Mouse (Mus musculus): ENCODE results near the gene Slc15a2. TPM values are rescaled to one million over a fixed set of nuclear protein-coding genes. Genes with fewer than 3 reads are reported as not detected.

Slc15a2 gene
- total RNA-seq, 4 experiments from 2014 or later = 28.4 to 42.2 (median 32.1) TPM

DNA sequence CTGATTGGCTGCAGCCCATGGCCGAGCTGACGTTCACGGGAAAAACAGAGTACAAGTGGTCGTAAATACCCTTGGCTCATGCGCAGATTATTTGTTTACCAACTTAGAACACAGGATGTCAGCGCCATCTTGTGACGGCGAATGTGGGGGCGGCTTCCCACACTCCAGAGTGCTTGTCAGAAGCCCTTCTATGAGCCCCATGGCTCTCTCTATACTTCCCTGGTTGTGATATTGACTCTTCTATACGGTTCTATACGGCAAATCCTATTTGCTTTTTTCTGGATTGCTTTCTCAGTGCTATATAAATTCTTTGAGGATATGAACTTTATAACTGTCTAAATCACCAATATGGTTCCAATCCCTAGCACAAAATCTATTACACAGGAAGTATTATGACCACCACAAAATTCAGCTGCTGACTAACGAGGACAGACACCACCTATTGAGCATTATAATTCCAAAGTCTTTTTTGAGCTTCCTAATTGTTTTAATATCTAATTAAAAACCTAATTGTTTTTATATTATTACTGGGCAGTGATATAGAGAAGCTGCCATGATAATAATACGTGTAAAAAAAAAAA lies 14.5 kb downstream of the Slc15a2 start:
- no peak for DNase-seq (ENCODE audit: low spot score in 2 of 2)

DNA sequence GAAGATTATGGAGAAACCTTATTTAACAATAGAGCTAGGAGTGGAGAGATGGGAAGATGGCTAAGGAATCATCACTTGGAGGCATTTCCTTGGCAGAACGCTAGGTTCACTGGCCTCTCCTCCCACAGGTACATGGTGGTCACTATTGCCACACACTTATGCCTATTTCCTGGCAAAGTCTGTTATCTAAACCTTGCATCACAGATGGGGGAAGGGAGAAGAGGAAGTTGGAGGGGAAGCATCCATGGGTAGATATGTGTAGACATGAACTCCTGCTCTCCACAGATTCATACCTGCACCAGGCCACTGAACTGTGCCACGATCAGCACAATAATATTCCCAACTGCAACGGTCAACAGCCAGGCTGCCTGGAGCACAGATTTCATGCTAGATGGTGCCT lies 32.8 kb downstream of the Slc15a2 start:
- no peak for DNase-seq (ENCODE audit: low spot score in 2 of 2)

DNA sequence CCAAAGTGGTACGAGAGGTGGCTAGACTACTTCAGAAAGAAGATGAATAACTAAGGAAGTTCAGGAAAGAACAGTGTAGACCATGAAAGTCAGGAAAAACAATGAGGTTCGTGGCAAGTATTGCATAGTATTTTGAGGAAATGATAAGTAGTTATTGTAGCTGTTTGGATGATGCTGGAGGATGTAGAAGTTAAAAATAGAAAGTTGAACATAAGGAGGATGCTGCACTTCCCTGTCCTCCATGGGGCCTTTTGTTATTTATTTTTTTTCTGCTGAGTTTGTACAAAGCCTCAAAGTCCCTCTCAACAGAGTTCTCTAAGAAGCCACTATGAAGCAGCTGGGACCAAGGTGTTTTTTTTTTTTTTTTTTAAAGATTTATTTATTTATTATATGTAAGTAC lies 37.0 kb downstream of the Slc15a2 start:
- DNase-seq (ENCODE audit: low spot score in 2 of 2) = no peak

DNA sequence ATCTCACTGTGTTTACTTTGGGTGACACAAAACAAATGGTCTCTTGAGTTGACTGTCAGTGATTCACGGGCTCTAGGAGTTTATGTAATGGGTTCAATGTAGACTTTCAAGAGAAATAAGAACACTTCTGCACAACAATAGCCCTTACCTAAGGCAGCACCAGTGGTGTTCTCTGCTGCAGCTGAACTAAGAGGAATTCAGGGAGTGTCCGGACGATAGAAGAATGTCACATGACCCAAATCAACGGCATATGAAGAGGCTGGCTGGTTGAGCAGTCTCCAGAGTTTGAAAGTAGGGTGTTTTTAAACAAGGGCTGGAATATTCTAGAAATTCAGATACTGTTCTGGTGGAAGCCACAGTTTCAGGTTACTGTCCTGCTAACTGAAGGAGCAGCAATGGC lies 37.7 kb downstream of the Slc15a2 start:
- no peak for DNase-seq (ENCODE audit: low spot score in 2 of 2)

DNA sequence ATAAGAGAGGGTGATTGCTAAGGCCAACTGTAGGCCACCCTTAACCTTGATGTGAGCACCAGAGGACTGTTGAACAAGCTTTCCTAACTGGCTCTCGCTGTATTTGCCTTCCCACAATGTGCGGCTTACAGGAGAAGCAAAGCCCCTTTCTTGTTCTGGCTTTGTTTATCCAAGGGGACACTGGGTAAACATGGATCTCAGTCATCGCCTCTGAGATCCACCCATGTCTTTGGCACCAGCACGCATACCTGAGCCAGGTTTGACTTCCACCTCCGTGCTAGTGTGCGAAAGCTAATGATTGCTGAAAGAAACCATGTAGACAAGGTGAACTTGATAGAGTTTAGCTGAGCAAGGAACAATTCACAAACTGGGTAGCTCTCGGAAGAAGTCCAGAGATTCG lies 41.2 kb downstream of the Slc15a2 start:
- DNase-seq (ENCODE audit: low spot score in 2 of 2) = no peak

DNA sequence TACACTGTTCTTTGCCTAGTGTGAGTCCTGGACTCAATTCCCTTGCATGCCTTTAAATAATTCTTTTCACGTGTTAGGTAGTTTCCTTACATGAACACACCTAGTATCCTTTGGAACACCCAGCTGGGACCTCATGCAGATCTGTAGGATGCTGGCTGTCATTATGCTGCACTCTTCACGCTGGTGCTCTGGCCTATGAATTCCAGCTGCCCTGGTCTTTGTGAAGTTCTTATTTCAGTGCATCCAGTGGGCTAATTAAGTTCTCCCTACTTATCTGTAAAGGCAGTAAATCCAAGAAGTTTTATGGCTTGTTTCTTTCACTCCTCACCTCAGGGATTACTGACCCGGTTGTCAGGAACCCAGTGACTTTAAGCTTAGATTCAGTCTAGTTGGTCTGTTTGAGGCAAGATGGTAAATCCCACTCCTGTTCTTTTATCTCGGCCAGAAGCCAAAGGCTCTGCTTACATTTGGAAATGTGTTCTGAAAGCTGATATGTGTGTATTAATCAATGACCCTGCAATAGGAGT lies 45.3 kb downstream of the Slc15a2 start:
- no peak for DNase-seq (ENCODE audit: low spot score in 2 of 2)

DNA sequence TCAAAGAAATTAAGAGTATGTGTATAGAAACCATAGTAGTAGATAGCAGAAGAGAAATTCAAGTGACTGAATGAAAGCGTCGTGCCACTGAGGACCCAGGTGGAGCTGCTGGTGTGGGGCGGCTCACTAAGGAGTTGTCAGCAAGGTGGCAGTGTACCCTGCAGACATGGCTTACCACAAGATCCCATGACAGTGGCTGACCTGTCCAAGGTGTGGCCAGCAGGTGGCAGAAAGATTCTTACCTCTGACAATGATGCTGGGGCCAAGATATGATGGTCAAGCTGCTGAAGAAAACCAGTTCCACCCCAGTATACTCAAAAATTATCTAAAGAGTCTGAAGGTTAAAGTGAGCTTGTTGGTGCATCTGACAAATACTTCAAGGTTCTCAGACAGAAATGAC lies 49.3 kb downstream of the Slc15a2 start:
- no peak for DNase-seq (ENCODE audit: low spot score in 2 of 2)

DNA sequence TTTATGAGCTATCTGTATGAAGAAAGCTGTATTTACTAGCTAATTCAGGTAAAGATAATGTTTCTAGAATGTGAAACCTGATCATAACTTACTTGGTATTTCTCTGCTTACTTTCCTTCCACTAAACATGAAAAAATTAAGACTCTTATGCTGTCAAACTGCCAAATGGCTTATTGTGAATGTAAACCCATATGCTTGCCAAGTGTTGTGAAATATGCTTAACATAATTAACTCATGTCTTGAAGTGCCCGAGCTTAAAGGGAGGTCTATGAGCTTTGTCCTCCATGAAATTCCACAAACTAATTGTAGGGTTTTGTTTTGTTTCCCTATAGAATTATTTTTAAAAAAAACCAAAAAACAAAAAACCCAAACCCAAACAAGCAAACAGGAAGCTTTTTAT lies 50.9 kb downstream of the Slc15a2 start:
- no peak for DNase-seq (ENCODE audit: low spot score in 2 of 2)

DNA sequence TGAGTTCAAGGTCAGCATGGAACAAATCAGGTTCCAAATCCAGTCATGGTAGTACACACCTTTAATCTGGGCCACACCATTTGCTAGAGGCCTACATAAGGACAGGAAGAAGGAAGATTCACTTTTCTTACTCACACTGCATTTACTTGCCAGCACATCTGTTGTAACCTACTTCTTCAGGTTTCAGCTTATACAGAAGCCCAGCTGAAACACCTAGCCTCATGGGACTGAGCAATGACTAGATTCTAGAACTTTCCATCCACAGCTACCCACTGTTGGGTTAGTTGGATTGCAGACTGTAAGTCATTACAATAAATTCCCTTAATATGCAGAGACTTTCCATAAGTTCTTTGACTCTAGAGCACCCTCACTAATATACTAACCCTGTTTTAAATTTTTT lies 52.2 kb downstream of the Slc15a2 start:
- DNase-seq (ENCODE audit: low spot score in 2 of 2) = no peak

DNA sequence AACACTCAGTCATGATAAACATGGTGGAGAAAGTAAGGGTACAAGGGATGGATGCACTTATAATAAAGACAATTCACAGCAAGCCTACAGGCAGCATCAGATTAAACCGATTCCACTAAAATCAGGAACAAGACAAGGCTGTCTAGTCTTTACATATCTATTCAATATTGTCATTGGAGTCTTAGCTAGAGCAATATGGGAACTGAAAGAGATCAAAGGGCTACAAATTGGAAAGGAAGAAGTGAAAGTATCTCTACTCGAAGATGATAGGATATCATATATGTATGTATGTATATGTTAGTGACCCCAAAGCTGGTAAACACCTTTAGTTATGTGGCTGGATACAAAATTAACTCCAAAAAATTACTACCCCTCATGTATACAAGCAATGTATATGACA lies 55.8 kb downstream of the Slc15a2 start:
- DNase-seq (ENCODE audit: low spot score in 2 of 2) = no peak

DNA sequence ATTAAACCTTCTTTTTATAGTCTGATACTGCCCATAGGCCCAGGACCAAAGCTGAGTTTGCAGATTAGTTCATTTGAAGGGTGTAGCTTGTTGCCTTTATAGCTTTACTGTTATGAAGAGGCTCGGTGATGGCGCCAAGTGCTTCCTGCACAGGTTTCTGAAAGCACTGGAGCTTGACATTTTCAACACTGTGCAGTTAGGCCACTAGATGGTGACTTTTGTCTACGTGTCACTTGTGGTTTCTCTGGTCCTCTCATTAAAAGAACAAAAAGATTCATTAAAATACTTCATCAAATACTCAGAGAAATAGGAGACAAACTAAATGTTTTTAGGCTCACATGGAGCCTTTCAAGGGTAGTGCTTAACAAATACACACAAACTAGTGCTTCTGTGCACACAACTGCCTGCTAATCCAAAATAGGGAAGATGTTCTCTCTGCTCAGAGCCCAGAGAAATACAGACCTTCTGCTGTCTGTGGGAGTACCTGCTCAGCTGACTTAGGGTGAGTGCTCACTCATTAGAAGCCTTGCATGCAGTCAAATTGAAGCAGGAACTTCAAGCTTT lies 60.8 kb downstream of the Slc15a2 start:
- no peak for DNase-seq (ENCODE audit: low spot score in 2 of 2)

DNA sequence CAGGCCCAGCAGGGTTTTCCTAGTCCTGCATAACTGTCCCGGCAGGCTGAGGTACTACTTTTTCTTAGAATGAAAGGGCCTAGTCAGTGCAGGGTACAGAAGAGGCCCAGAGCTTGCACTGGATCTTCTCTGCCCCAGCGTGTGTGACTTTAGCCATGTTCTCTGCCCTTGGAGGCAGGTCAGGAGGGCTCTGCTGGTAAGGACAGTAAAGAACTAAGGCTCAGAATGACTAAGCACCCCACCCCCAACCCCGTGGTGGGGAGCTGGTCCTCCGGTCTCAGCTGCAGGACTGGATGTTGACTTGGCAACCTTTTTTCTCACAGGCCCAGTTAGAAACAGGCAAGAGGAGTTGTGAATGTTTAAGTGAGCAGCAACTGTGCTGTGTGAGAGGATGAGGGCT lies 62.0 kb downstream of the Slc15a2 start:
- no peak for DNase-seq (ENCODE audit: low spot score in 2 of 2)

DNA sequence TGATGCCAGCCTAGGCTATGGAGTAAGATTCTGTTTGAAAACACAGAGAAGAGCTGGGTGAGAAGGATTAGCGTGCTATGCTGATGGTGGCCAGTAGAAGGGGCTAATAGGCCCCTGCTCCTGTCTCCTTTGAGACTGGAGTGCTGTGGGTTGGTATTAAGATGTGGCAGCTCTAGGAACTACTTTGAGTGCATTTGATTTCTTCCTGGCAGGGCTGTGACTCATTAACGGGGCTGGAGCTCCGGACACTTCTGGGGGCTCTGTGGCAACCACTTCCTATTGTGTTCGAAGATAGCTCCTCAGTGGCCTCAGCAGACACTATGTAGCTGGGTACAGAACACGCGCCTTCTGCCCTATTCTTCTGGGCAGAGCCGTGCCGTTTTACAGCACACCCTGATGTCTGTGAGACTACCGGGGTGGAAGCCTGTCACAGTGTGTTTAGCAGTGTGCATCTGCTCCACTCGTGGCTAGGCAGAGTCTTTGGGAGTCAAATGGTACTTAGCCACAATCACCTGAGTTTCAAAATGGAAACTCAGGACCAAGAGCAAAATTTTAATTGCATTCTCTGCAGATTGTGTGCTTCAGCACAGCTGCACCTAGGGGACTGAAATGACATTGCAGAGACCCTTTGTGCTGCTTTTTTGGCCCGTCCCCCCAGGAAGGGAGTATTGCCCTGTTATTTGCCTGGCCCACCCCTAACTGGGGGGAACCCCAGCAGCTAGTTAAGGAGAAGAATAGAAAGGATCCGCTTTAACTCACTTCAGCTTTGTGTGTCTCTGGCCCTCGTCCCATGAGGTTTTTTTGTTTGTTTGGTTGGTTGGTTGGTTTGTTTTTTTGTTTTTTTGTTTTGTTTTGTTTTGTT lies 64.3 kb downstream of the Slc15a2 start:
- DNase-seq (ENCODE audit: low spot score in 2 of 2) = no peak

DNA sequence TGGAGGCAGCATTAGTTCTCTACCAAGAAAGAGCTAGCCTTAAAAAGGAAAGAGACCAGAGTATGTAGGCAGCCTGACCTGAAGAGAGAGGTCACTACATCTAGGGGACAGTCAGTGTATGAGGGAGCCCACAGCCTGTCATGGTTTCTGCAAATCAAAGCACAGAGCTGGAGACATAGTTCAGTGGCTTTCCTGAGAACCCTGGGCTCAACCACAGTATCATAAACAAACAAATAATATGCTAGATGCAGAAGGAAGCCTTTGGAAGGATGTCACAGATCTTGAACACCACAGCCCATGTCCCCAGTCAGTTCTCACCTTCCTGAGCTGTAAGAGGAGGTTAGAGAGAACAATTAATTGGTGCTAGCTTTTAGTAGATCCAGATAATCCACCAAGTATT lies 66.1 kb downstream of the Slc15a2 start:
- DNase-seq (ENCODE audit: low spot score in 2 of 2) = no peak

DNA sequence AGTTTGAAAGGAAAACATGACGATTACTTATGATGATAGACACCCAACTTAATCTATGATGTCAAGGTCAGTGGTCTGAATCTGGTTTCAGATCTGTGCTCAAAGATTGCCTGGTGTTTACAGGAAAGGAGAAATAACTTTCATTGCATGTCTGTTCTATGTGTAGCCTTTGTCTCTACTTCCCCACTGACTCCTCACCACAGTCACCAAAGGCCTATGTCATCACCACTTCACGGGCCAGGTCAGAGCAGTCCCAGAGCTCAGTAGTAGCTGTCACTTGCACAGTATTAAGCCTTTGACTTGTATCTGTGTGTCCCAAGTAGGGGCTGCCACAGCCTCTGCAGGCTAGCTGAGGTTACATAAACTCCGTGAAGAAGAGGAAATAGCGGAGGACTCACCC lies 67.3 kb downstream of the Slc15a2 start:
- DNase-seq (ENCODE audit: low spot score in 2 of 2) = no peak

DNA sequence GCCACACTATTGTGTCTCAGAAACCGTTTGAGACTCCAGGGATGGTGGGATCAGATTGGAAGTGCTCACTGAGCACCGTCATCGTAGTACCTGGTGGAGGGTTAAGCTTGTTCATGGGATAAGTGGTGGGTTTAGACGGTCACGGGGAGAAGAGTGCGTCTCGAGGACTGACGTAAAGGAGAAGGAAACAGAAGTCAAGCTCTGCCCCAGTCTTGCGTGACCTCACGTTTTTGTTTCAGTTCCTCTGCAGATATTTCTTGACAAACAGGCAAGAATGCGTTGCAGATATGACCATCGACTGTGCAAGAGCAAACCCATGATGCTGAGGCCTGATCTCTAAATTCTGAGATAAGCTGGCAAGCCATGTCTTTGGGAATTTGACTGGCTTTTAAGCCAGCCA lies 73.0 kb downstream of the Slc15a2 start:
- no peak for DNase-seq (ENCODE audit: low spot score in 2 of 2)

DNA sequence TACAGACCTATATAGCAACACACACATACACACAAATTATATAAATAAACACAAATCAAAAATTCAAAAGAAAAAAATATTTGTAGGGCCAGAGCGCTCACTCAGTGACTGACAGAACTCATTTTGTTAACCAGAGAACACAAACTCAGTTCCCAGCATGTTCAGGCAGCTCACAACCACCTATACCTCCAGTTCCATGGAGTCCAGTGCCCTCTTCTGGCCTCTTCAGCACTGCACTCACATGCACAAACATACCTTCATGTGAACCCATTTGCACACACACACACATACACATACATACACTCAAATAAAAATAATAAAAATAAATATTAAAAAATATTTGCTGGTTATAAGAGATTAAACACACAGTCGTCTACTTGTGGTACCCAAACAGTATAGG lies 74.0 kb downstream of the Slc15a2 start:
- DNase-seq (ENCODE audit: low spot score in 2 of 2) = no peak

DNA sequence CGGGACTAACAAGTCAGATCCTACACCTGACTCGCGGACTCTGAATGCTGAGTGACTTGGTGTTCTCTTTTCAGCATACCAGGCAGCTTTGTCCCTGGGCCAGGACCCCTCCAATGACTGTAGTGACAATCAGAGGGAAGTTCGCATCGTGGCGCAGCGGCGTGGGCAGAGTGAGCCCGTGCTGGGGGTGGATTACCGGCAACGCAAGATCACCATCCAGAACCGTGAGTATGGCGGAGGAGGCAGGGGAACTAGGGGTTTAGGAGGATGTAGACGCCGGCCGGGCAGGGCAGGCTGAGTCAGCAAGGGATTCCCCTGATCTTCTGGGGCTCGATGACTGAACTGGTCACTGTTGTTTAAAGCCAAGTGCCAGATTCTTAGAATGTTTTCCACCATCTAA lies 75.4 kb downstream of the Slc15a2 start:
- no peak for DNase-seq (ENCODE audit: low spot score in 2 of 2)

DNA sequence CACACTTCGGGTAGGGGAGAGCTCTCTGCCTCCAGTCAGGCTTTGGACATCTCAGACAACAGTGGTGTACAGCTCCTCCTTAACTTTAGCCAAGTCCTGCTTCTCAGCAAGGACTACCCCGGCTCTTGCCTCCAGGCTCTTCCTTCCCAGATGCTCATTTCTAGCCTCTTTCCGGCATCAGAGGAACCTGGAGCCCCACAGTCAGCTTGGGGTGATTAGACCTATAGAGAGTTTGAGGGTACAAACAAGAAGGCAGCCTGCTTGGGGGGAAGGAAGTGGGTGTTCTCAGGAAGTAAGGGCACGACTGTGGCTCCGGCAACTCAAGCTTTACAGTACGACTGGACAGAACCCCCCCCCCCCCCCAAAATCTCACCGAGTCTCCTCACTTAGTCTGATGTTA lies 76.0 kb downstream of the Slc15a2 start:
- no peak for DNase-seq (ENCODE audit: low spot score in 2 of 2)

DNA sequence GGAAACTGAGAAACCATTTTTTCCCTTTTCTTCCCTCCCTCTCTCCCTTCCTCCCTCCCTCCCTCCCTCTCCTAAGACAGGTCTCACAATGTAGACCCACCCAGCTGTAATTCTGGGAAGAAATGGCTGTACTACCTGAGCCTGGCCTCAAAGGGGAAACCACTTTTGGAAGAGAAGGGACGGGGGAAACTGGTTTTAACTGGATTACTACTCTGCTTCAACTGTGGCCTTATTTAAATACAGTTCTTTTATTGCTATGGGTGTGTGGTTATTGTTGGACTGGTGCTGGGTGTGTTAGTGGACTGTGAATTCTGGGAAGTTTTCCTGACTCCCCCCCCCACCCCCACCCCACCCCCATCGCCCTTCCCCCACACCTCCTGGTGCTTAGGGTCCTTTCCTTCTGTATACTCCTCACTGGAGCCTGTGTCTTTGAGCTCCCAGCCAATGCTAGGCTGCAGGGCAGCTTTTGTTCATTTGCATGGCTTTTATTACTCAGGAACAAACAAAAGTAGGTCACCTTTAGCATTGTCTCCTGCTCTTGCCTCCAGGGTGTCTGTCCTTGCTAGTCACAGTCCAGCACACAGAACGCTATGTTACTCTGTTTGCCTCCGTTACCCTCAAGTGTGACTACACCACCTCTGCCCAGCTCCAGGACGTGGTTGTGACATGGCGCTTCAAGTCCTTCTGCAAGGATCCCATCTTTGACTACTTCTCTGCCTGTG lies 76.9 kb downstream of the Slc15a2 start:
- DNase-seq (ENCODE audit: low spot score in 2 of 2) = no peak

DNA sequence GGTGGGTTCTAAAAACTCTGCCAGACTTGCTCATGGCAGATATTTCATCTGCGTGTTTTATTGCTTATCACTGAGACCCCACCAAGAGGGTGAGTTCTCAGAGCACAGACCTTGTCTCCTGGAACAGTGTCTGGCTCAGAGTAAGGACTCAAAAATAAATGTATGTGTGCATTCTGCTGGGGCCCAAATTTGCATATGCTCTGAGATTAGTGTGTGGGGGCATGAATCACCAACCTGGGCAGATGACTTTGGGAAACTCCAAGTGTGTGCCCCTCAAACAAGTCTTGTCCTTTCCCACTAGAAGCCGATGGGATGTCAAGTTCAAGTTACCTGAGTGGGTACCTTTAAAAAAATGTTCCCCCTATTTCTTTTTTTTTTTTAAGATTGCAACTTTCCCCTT lies 84.3 kb downstream of the Slc15a2 start:
- DNase-seq (ENCODE audit: low spot score in 2 of 2) = no peak
